Mouse (Mus musculus): Measurements from ENCODE around the gene Kdelc1. TPM values are rescaled to one million over a fixed set of nuclear protein-coding genes. Genes with fewer than 3 reads are reported as not detected.

Kdelc1 gene
- total and polyA plus RNA-seq, 3 experiments: 0.16 TPM; not detected in 2

DNA sequence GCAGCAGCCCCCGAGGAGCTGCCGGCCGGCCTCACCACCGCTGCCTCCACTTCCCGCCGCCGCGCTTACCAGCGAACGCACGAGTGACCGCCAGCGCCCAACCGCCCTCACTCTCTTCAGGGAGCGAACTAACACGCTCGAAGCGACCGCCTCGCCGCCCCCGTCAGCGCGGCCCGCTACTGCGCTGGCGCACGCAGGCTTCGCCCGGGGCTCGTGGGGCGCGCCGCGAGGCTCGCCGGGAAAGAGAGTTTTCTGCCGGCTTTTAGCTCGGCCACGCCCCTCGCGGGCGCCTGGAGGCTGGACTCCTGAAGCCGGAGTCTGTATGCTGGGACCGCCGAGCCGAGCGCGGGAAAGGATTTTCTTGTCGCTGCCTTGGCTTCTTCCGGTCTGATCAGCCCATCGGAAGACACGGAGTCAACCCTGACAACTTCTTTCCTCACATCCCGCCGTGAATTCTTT, 16.3 kb downstream of the Kdelc1 start, which contains the start of gene Tex30 (continued):
- TF ChIP-seq POLR2A (IDR thresholded peaks at IDR 0.05; ENCODE audit: low read depth, low read length): peak; percentile 91
- no peak for TF ChIP-seq RCOR1 (conservative IDR thresholded peaks at IDR 0.05; ENCODE audit: low read depth, low read length)
- peak; percentile 80 for TF ChIP-seq TBP (conservative IDR thresholded peaks at IDR 0.05; ENCODE audit: low read depth, low read length)
- no peak for TF ChIP-seq ETS1 (conservative IDR thresholded peaks at IDR 0.05; ENCODE audit: low read depth, low read length)
- TF ChIP-seq CTCF (conservative IDR thresholded peaks at IDR 0.05 in 1 of 2, IDR thresholded peaks at IDR 0.05 in 1 of 2; ENCODE audit: low read depth in 2 of 2, low read length in 2 of 2): no peak
- no peak for TF ChIP-seq ZC3H11A (IDR thresholded peaks at IDR 0.05; ENCODE audit: low read depth, low read length)
- TF ChIP-seq ZNF384 (IDR thresholded peaks at IDR 0.05; ENCODE audit: low read depth, low read length): no peak
- no peak for TF ChIP-seq JUN (IDR thresholded peaks at IDR 0.05; ENCODE audit: insufficient read depth, low read depth, low read length)
- TF ChIP-seq MYC (IDR thresholded peaks at IDR 0.05; ENCODE audit: low read depth, low read length): peak; percentile 70; the same call in 1 of the 2 replicates
- TF ChIP-seq UBTF (IDR thresholded peaks at IDR 0.05; ENCODE audit: low read depth, low read length): peak; percentile 88; the same call in 1 of the 2 replicates
- TF ChIP-seq KAT2A (IDR thresholded peaks at IDR 0.05; ENCODE audit: insufficient replicate concordance, low read length): peak; percentile 88; the same call in 1 of the 2 replicates
- TF ChIP-seq CHD2 (IDR thresholded peaks at IDR 0.05; ENCODE audit: low read length): 0 out of 2 replicates have a peak, but pooled peaks have one; percentile 19
- 0 out of 2 replicates have a peak, but pooled peaks have one; percentile 43 for TF ChIP-seq MEF2A (IDR thresholded peaks at IDR 0.05; ENCODE audit: borderline replicate concordance, low read depth, low read length)
- no peak for TF ChIP-seq USF2 (conservative IDR thresholded peaks at IDR 0.05; ENCODE audit: low read depth, low read length)

DNA sequence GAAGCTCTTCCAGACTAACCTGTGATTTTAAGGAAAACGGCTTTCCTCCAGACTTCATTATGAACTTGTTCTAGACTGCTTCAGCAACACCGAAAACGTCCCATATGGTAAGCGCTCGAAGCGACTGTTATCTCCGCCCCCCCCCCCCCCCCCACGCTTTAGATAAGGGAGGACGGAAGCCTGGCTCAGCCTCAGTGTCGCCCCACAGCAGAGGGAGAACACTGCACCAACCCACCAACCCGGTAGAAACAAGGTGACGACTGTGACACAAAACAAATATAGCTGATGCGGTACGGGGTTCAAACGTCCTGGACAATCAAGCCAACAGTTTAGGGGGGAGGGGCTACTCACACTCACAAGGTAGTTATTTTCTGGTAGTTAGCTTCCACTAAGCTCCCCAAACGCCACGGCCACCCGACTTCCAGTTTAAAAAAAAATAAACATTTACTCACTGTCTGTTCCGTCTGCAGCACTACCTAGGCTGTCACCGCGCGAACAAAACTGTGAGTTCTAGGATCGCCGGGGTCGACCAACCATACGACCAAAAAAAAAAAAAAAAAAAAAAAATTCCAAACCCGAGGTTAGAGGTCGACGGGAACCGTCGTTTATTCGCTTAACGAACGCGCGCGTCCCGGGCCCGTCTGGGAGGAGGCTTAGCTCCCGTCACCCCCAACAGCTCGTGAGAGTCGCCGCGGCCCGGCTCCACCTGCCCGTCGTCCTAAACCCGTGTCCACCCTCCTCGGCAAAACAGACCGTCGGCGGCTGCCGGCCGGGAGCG, 17.0 kb downstream of the Kdelc1 start:
- Histone ChIP-seq H3K79me2 (replicated peaks; ENCODE audit: control insufficient read depth, extremely low read depth, insufficient read depth, poor library complexity, severe bottlenecking) (peaks cover 42% of the 10 kb centered on the region), H3K4me1 (ENCODE audit: control insufficient read depth in 1 of 2, insufficient read depth in 2 of 2) (peaks cover 2 to 43% of the 10 kb centered on the region in 2 experiments; a peak in 3 of 4 replicates), H3K27me3 (replicated peaks) (no peaks in the 10 kb centered on the region), H3K4me3 (replicated peaks in 1 of 3; ENCODE audit: low read depth in 2 of 3, low read length in 2 of 3, poor library complexity in 1 of 3) (peak overlapping the region; percentile 85 to 86 (median 85)), H3K4me2 (ENCODE audit: insufficient read depth, low read depth, poor library complexity, severe bottlenecking) (peak overlapping the region; percentile 95; the same call in 1 of the 2 replicates), H3K36me3 (replicated peaks in 1 of 2; ENCODE audit: control insufficient read depth in 1 of 2, insufficient read depth in 1 of 2, low read length in 1 of 2) (peaks cover 7 to 15% of the 10 kb centered on the region in 2 experiments), H3K27ac (ENCODE audit: insufficient read depth, low read depth) (peak overlapping the region; percentile 67), H3K9ac (ENCODE audit: insufficient read depth, low read depth) (peak overlapping the region; percentile 69), H3K9me3 (replicated peaks; ENCODE audit: low read length) (no peaks in the 10 kb centered on the region)
- TF ChIP-seq GABPA (IDR thresholded peaks at IDR 0.05; ENCODE audit: insufficient replicate concordance, low read depth, low read length): no peak
- TF ChIP-seq ZKSCAN1 (IDR thresholded peaks at IDR 0.05; ENCODE audit: borderline replicate concordance, low read depth, low read length): no peak
- no peak for TF ChIP-seq MYC (IDR thresholded peaks at IDR 0.05; ENCODE audit: low read depth, low read length)
- TF ChIP-seq ELF1 (IDR thresholded peaks at IDR 0.05; ENCODE audit: low read depth, low read length): peak; percentile 29; the same call in 1 of the 2 replicates
- peak; percentile 76 for TF ChIP-seq POLR2A (IDR thresholded peaks at IDR 0.05; ENCODE audit: low read depth, low read length)
- peak; percentile 47; the same call in 1 of the 2 replicates for TF ChIP-seq MXI1 (IDR thresholded peaks at IDR 0.05; ENCODE audit: low read depth, low read length)
- 0 out of 2 replicates have a peak, but pooled peaks have one; percentile 13 for TF ChIP-seq CHD2 (IDR thresholded peaks at IDR 0.05; ENCODE audit: low read length)
- peak; percentile 81 for TF ChIP-seq NELFE (IDR thresholded peaks at IDR 0.05; ENCODE audit: low read depth, low read length)
- peak; percentile 62 for TF ChIP-seq SIN3A (IDR thresholded peaks at IDR 0.05; ENCODE audit: low read length)
- TF ChIP-seq RAD21 (IDR thresholded peaks at IDR 0.05; ENCODE audit: low read depth, low read length): no peak
- TF ChIP-seq USF2 (conservative IDR thresholded peaks at IDR 0.05; ENCODE audit: low read depth, low read length): no peak
- TF ChIP-seq BHLHE40 (IDR thresholded peaks at IDR 0.05; ENCODE audit: low read depth, low read length): no peak
- TF ChIP-seq ZNF384 (IDR thresholded peaks at IDR 0.05; ENCODE audit: low read depth, low read length): peak; percentile 85
- 0 out of 2 replicates have a peak, but pooled peaks have one; percentile 22 for TF ChIP-seq TBP (conservative IDR thresholded peaks at IDR 0.05; ENCODE audit: low read depth, low read length)
- dilution Hi-C loops (cut with MboI; ENCODE audit: extremely low pct_ligation_motif_present, extremely low pct_unique_long_range_greater_than_20kb, low sequenced_read_pairs): no loop called here
- peak; percentile 73 for DNase-seq (ENCODE audit: extremely low read depth)
- in situ Hi-C loops (cut with MboI; ENCODE audit: low pct_ligation_motif_present, low pct_unique_long_range_greater_than_20kb, low sequenced_read_pairs): no loop called here
